Mouse (Mus musculus) megakaryocyte, embryonic 14.5 days (primary cell): ENCODE measurements around the gene Lhx2. TPM values are rescaled to one million over a fixed set of nuclear protein-coding genes. Genes with fewer than 3 reads are reported as not detected.

Experiments
- H3K27me3 ChIP-seq: replicated peaks from 2 replicates; pipeline ENCODE3; 2012; ENCODE audit warnings: inconsistent platforms
- H3K36me3 ChIP-seq: replicated peaks from 2 replicates; pipeline ENCODE3; 2012; ENCODE audit warnings: low read length, inconsistent platforms, mixed read lengths
- H3K4me1 ChIP-seq: 2 replicates; pipeline ENCODE4 v1.6.1; 2012; ENCODE audit warnings: inconsistent platforms
- H3K4me3 ChIP-seq: replicated peaks from 2 replicates; pipeline ENCODE3; 2012; ENCODE audit warnings: moderate library complexity, mild to moderate bottlenecking, inconsistent platforms
- H3K9me3 ChIP-seq: 2 replicates; pipeline ENCODE4 v1.6.1; 2012; ENCODE audit warnings: inconsistent platforms
- FLI1 ChIP-seq: IDR thresholded peaks from 2 replicates; pipeline ENCODE4 v1.6.1; 2012; ENCODE audit warnings: low read length, inconsistent platforms, mixed read lengths
- GATA1 ChIP-seq: IDR thresholded peaks from 3 replicates; pipeline ENCODE4 v1.6.1; 2012; ENCODE audit warnings: mixed read lengths, low read length, inconsistent platforms, borderline replicate concordance
- polyA plus RNA-seq: library from polyadenylated mRNA; stranded (reverse); fragments of >175 nt; gene quantifications from 2 replicates; pipeline ENCODE4 v1.2.3, GENCODE M21; 2012; ENCODE audit warnings: low replicate concordance; ENCODE audit not compliant: insufficient read depth

Lhx2 gene
- polyA plus RNA-seq, 1 experiment: 0.03 TPM

GRCm38 (mm10) chr2:38326671-38327070 lies 12.4 kb upstream of the Lhx2 start:
- H3K36me3 ChIP-seq: no peaks in the 10 kb centered on the region
- no peak for TF ChIP-seq FLI1
- no peak for TF ChIP-seq GATA1
- H3K4me3 ChIP-seq: no peak overlapping the region
- H3K4me1 ChIP-seq: no peaks in the 10 kb centered on the region
- peaks cover 7% of the 10 kb centered on the region; the same call in 1 of the 2 replicates for H3K9me3 ChIP-seq
- H3K27me3 ChIP-seq: peaks cover 85% of the 10 kb centered on the region

- Histone ChIP-seq H3K9me3 (no peaks in the 10 kb centered on the region; the same call in 1 of the 2 replicates), H3K27me3 (peaks cover 81% of the 10 kb centered on the region), H3K4me1 (peaks cover 9% of the 10 kb centered on the region), H3K4me3 (no peak overlapping the region), H3K36me3 (no peaks in the 10 kb centered on the region)
- TF ChIP-seq FLI1: no peak
- no peak for TF ChIP-seq GATA1
Measured at GRCm38 (mm10) chr2:38333586-38334119, 5.4 kb upstream of the Lhx2 start.

- peaks cover 93% of the 10 kb centered on the region for H3K27me3 ChIP-seq
- H3K36me3 ChIP-seq: no peaks in the 10 kb centered on the region
- H3K4me1 ChIP-seq: peaks cover 21% of the 10 kb centered on the region
- H3K4me3 ChIP-seq: peak overlapping the region; percentile 38
- no peak for TF ChIP-seq FLI1
- no peak for TF ChIP-seq GATA1
- H3K9me3 ChIP-seq: no peaks in the 10 kb centered on the region; the same call in 1 of the 2 replicates
Measured at GRCm38 (mm10) chr2:38336606-38337005, 2.5 kb upstream of the Lhx2 start.

GRCm38 (mm10) chr2:38337091-38337640 lies 1.9 kb upstream of the Lhx2 start:
- TF ChIP-seq FLI1: no peak
- no peaks in the 10 kb centered on the region for H3K36me3 ChIP-seq
- H3K4me3 ChIP-seq: no peak overlapping the region
- no peaks in the 10 kb centered on the region; the same call in 1 of the 2 replicates for H3K9me3 ChIP-seq
- peaks cover 21% of the 10 kb centered on the region for H3K4me1 ChIP-seq
- H3K27me3 ChIP-seq: peaks cover 93% of the 10 kb centered on the region

GRCm38 (mm10) chr2:38337681-38338080 lies 1.4 kb upstream of the Lhx2 start:
- Histone ChIP-seq H3K4me1 (peaks cover 21% of the 10 kb centered on the region), H3K27me3 (peaks cover 95% of the 10 kb centered on the region)

GRCm38 (mm10) chr2:38338348-38338932 lies 641 bp upstream of the Lhx2 start:
- H3K4me3 ChIP-seq: no peak overlapping the region
- peaks cover 96% of the 10 kb centered on the region for H3K27me3 ChIP-seq
- H3K4me1 ChIP-seq: peaks cover 21% of the 10 kb centered on the region
- H3K36me3 ChIP-seq: no peaks in the 10 kb centered on the region
- no peak for TF ChIP-seq GATA1
- TF ChIP-seq FLI1: no peak
- no peaks in the 10 kb centered on the region; the same call in 1 of the 2 replicates for H3K9me3 ChIP-seq

More at GRCm38 (mm10) chr2:38337681-38338080, 1.4 kb upstream of the Lhx2 start:
- no peak overlapping the region for H3K4me3 ChIP-seq
- H3K36me3 ChIP-seq: no peaks in the 10 kb centered on the region
- H3K9me3 ChIP-seq: no peaks in the 10 kb centered on the region; the same call in 1 of the 2 replicates
- TF ChIP-seq GATA1 (no peak), FLI1 (no peak)

GRCm38 (mm10) chr2:38339910-38340625 lies 987 bp downstream of the Lhx2 start:
- Histone ChIP-seq H3K4me3 (peak overlapping the region; percentile 82), H3K36me3 (no peaks in the 10 kb centered on the region), H3K4me1 (peaks cover 21% of the 10 kb centered on the region), H3K27me3 (peaks cover 98% of the 10 kb centered on the region), H3K9me3 (no peaks in the 10 kb centered on the region; the same call in 1 of the 2 replicates)
- TF ChIP-seq FLI1: no peak
- no peak for TF ChIP-seq GATA1

- H3K9me3 ChIP-seq: no peaks in the 10 kb centered on the region; the same call in 1 of the 2 replicates
- TF ChIP-seq GATA1 (no peak), FLI1 (no peak)
- H3K27me3 ChIP-seq: peaks cover 98% of the 10 kb centered on the region
- H3K4me1 ChIP-seq: peaks cover 21% of the 10 kb centered on the region
- no peak overlapping the region for H3K4me3 ChIP-seq
- no peaks in the 10 kb centered on the region for H3K36me3 ChIP-seq
Measured at GRCm38 (mm10) chr2:38340626-38341200, 1.6 kb downstream of the Lhx2 start.

GRCm38 (mm10) chr2:38343573-38343972 lies 4.5 kb downstream of the Lhx2 start:
- Histone ChIP-seq H3K4me3 (no peak overlapping the region), H3K36me3 (no peaks in the 10 kb centered on the region), H3K27me3 (peaks cover 97% of the 10 kb centered on the region), H3K4me1 (peaks cover 27% of the 10 kb centered on the region), H3K9me3 (no peaks in the 10 kb centered on the region)
- TF ChIP-seq GATA1 (no peak), FLI1 (no peak)

GRCm38 (mm10) chr2:38344727-38345126 lies 5.6 kb downstream of the Lhx2 start:
- Histone ChIP-seq H3K36me3 (no peaks in the 10 kb centered on the region), H3K4me3 (no peak overlapping the region), H3K4me1 (peaks cover 17% of the 10 kb centered on the region), H3K9me3 (no peaks in the 10 kb centered on the region), H3K27me3 (peaks cover 97% of the 10 kb centered on the region)
- TF ChIP-seq GATA1: no peak
- TF ChIP-seq FLI1: no peak
